Mouse (Mus musculus) CD8-positive naive resting alpha-beta T cell, adult 2 months (primary cell): ENCODE results near the gene Bhmt2.

Experiments
- DNase-seq, 2 experiments: peaks; one replicate each; pipeline ENCODE4 v3.0.0; 2022; ENCODE audit warnings: low read depth in 2 of 2, low spot score in 2 of 2

Gene Bhmt2

GRCm38 (mm10) chr13:93648387-93649130, 25.5 kb downstream of the Bhmt2 start:
- no peak for DNase-seq

GRCm38 (mm10) chr13:93639636-93640035, 34.5 kb downstream of the Bhmt2 start:
- DNase-seq = no peak

- no peak for DNase-seq
Measured at GRCm38 (mm10) chr13:93637282-93638245, 36.5 kb downstream of the Bhmt2 start, which contains the start of gene Bhmt. Gene Bhmt (minus strand): TSS chr13:93637961.

GRCm38 (mm10) chr13:93636561-93636960, 37.5 kb downstream of the Bhmt2 start:
- DNase-seq = no peak

- DNase-seq = no peak
Measured at GRCm38 (mm10) chr13:93632927-93633326, 41.2 kb downstream of the Bhmt2 start.

GRCm38 (mm10) chr13:93630941-93631705, 43.0 kb downstream of the Bhmt2 start:
- DNase-seq = no peak

- no peak for DNase-seq
Measured at GRCm38 (mm10) chr13:93628861-93629260, 45.2 kb downstream of the Bhmt2 start.

GRCm38 (mm10) chr13:93614361-93614948, 59.6 kb downstream of the Bhmt2 start:
- DNase-seq = no peak

- no peak for DNase-seq
Measured at GRCm38 (mm10) chr13:93613771-93614170, 60.3 kb downstream of the Bhmt2 start.

- peak; percentile 58 to 71 for DNase-seq
Measured at GRCm38 (mm10) chr13:93612660-93613607, 61.2 kb downstream of the Bhmt2 start.

- DNase-seq = no peak
Measured at GRCm38 (mm10) chr13:93608476-93608875, 65.6 kb downstream of the Bhmt2 start.

- DNase-seq = no peak
Measured at GRCm38 (mm10) chr13:93607701-93608100, 66.4 kb downstream of the Bhmt2 start.

GRCm38 (mm10) chr13:93606868-93607578, 67.1 kb downstream of the Bhmt2 start:
- DNase-seq = no peak
